Mouse (Mus musculus) ES-E14 (cell line): Measurements from ENCODE around the gene Slc37a1.

ENCODE experiments used
- HCFC1 ChIP-seq: IDR thresholded peaks from 2 replicates; pipeline ENCODE4 v1.6.1; 2012; ENCODE audit warnings: low read length, inconsistent platforms, borderline replicate concordance; ENCODE audit not compliant: insufficient read depth
- ZNF384 ChIP-seq: IDR thresholded peaks from 2 replicates; pipeline ENCODE4 v1.6.1; 2012; ENCODE audit warnings: low read depth, low read length, inconsistent platforms

GRCm38 (mm10) chr17:31334509-31335260, 48.1 kb downstream of the Slc37a1 start:
- TF ChIP-seq HCFC1 (no peak), ZNF384 (no peak)
